Mouse (Mus musculus) ZHBTc4 (cell line): ENCODE measurements around the gene Stag1.

Experiments
- DNase-seq: peaks from one replicate; pipeline ENCODE4 v3.0.0-alpha.2; 2011; ENCODE audit warnings: low read depth, low spot score

Stag1 gene

DNA sequence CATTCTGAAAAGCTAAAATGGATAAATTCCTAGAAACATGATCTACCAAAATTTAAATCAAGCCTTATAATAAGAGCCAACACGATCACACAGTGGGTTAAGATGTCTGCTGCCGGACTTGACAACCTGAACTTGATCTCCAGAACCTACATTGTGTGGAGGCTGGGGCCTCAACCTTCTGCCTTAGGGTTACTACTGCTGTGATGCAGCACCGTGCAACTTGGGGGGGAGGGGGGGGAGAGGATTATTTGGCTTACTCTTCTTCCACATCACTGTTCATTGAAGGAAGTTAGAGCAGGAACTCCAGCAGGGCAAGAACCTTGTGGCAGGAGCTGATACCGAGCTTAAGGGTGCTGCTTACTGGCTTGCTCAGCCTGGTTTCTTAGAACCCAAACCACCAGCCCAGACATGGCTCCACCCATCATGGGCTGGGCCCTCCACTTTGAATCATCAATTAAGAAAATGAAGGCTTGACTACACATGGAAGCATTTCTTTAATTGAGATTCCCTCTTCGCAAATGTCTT, 365.4 kb downstream of the Stag1 start:
- DNase-seq: peak; percentile 51

DNA sequence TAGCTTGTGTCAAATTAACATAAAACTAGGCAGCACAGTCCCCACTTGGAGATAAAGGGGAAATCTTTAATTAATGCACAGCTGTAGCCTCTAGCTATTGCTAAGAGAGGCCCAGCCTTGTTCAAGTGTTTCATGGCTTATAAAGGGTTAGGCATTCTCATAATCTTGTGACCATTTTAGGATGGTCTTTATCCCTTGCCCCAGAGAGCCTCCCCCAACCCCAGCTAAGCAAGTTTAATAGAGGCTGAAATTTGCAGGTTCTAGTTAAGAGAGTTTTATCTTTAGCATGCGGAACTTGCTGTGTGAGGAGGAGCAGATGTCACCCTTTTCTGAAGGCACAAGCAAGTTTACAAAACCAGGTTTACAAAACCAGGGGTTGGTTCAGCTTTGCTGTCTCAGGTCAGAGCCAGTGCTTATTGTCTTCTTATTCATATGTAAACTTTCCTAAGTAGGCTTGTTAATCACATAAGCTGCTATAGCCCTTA, 365.9 kb downstream of the Stag1 start:
- DNase-seq: peak; percentile 33

DNA sequence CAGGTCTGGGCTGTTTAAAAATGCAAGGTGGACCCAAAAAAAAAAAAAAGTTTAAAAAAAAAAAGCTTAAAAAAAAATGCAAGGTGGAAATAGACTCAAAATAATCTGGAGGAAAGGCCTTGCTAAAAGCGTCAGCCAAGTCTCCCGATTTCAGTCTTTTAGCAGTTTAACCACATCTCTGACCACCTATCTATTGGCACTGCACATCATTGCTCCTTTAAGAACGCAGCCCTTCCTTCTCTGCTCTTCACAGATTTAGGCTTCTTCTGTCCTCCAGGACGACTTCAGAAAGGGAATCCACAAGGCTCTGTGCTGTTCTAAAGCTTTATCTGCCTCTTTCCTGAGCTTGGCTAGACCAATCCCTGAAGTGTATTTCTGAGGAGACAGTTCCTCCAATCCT, 366.5 kb downstream of the Stag1 start:
- no peak for DNase-seq

DNA sequence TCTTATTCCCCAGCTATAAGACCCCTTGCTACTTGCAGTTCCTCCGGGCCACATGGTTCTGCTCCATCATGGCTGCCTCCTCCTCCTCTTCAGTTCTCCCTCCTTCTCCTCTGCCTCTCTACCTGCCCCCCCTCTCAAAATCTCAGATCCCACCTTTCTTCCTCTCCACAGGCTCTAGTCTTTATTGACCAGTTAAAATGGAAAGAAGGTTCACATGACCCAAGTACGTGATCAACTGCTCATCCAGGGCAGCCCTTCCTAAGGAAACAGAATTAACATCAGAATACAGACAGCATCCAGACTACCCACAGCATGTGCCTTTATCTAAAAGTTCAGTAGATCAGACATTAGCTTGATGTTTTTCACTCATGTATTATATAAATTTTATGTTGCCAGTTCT, 371.9 kb downstream of the Stag1 start:
- DNase-seq: peak; percentile 57

DNA sequence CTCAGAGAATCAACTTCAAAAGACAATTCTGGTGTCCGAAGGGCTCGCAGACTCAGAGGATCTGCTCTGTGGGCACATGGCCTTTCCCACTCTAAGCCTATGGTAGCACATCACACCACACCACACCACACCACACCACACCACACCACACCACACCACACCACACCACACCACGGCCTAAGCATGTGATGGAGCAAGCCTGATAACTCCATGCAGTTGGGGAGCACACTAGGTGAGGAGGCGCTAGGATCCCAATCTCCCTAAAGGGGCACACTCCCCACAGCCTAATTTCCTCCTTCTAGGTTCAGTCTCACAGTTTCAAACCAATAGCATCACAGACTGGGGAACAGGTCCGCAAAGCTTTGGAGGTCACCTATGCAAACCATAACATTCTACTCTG, 381.1 kb downstream of the Stag1 start:
- no peak for DNase-seq

DNA sequence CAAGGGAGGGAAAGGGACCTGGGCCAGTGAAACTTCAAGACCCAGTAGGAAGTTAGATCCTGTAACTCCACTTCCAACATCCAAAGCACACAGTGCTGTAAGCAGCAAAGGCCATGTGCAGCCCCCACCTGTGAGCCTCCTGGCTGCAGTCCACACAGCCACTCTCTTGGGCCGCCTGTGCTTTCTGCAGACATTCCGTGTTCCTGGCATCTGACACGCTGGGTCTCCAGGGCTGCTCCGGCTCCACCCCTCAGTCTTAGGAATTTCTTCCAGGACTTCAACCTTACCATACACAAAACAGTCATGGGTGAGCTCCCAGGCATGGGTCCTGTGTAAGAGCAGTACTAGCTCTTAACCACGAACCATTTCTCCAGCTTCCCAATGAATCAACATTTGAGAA, 381.7 kb downstream of the Stag1 start:
- no peak for DNase-seq

DNA sequence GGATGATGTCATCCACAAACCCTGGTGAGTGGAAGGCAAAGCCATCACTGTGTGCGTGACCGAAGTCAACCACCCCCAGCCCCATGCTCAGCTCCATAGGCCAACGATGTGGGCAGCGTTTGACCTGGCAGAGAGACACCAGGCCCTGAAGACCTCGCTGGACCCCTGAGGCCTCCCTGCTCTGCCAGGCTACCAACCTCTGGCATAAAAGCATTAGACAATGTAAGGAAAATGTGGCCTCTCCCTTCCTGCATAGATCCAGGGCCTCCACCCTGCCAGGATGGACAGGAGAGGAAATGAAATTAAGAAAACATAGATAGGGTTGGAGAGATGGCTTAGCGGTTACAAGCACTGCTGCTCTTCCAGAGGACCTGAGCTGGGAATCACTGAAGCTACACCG, 385.2 kb downstream of the Stag1 start:
- DNase-seq: no peak

DNA sequence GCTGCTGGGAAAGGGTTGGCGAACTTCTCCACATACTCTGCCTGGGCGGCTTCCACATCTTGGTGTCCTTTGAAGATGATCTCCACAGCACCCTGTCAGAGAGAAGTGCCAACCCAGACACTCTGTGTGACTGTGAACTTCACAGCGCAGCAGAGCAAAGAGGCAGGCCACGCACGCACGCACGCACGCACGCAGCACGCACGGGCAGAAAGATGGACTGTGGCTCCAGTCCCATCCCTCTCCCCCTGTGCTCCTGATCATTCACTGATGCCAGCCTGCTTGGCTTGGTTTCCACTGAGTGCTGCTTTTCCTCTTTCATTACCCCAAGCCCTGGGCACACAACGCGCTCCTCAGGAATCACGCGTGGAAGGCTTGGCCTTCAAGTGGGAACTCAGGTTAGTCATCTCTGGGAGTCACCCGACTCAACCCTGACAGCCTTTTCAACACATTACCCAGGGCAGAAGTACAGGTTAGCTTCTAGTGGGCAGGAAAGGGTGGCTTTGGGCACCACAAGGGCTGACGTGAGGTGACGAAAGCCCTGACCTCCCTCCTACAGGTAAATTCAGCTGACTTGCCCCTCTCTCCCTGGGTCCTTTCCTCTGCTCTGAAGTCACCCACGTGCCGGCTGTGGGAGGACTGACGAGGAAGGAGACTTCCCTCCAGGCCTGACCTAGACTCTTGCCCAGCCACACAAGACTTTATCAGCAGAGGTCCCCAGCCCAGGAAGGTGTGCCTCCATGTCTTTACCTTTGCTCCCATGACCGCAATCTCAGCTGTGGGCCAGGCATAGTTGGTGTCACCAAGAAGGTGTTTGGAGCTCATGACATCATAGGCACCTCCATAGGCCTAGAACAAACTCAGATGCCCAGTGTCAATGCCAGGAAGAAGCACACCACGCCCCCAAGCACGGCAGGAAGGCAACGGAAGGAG, 387.0 kb downstream of the Stag1 start:
- DNase-seq: peak; percentile 59

DNA sequence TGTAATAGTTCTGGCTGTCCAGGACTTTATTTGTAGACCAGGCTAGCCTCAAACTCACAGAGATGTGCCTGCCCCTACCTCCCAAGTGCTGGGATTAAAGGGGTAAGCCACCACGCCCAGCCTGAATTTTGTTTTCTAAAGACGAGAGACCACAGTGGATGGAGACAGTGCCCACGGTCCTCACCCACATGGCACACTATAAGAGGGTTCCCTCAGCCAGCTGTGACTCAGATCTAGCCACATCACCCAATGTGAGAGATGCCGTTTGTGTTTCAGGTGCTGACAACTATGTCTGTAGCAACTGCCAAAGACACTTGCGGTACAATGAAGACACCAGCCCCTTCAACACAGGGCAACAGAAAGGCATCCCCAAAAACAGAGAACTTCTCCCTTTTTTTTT, 389.4 kb downstream of the Stag1 start:
- no peak for DNase-seq

DNA sequence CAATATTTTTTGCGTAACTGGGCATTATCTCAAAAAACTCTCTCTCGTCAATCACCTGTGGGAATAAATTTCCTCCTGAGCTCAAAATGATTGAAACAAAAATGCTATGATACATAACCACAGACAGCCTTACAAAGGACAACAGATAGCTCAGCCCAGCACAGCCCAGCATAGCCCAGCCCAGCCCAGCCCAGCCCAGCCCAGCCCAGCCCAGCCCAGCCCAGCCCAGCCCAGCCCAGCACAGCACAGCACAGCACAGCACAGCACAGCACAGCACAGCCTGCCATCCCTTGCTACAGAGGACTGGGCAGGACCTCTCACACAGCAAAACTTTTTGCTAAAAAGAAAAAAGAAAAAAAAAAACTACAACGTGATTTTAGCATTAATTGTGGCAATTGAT, 390.3 kb downstream of the Stag1 start:
- DNase-seq: no peak

DNA sequence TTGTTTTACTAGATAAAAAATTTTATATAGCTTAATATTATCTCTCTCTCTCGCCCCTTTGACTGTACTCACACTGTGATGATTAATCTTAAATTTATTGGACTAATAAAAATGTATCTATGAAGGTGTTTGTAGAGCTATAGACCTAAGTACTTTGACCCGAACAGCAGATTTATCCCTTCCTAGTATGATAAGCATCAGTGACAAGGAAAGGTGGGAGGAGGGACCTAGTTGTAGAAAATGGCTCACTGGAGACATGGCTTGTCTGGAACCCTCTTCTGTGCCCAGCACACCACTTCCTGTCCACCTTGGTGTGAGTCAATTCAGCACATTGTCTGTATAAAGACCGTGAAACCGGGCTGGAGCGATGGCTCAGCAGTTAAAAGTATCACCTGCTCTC, 393.0 kb downstream of the Stag1 start:
- no peak for DNase-seq

DNA sequence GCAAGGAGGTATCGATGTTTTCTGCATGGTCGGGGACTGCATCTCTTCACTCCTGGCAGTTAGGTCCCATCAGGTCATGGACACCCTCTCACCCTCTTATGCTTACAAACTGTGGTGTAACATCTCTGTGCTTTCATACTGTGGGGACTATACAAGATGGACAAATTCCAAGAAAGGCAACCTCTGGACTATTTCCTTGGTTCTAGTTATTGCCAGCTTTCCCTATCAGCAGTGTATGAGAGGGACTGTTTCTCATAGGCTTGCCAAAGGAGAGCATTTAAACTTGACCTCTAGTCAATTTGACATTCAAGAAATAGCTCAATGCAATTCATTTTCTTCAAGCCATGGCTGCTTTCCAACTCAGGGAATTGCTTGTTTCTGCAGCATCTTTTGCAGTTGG, 393.7 kb downstream of the Stag1 start:
- no peak for DNase-seq

DNA sequence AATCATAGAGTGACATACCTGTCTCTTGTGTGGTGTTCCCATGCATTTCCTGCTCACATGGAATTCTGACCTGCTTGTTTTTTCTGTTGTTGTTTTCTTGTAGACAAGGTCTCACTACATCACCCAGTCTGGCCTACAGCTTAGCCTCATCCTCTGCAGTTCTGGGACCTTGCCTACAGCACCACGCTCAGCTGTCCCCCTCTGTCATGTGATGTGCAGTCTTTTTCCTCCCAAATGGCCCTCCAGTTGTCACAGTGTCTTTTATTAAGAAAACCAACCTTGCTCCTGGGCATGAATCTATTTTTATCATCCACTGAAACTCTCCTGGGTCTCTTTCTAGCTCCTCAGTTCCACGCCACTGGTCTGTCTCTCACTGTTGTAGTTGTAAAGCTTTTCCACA, 394.6 kb downstream of the Stag1 start:
- DNase-seq: no peak

DNA sequence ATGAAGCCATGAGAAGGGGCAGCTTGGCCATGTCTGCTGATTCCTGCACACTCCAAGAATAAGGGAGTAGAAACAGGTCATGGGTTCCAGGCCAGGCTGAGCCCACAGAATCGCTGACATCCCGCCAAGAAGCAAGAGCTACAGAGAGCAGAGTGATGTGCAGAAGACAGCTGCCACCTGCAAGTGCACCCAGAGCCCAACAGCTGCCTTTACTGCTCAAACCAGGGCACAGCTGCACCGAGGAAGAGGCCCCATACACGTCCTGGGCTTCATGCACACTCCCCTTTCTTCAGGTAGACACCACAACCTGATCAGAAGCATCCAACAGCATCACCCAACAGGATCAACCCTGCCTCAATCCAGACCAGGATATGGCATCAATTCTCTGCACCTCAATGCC, 396.3 kb downstream of the Stag1 start:
- no peak for DNase-seq

DNA sequence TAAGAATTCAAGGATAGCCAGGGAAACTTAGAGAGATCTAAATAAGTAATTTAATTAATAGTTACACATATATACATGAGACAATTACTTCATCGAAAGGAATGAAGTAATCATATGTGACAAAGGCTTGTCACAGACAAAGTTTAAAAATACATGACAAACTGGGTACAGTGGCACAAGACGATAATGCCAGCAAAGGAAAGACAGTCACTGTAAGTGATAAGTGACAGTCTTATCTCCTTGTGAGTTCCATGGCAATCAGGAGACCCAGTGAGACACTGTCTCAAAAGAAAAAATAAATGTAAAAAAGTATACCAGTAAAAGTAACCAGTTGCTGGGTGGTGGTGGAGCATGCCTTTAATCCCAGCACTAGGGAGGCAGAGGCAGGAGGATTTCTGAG, 399.5 kb downstream of the Stag1 start:
- DNase-seq: no peak

DNA sequence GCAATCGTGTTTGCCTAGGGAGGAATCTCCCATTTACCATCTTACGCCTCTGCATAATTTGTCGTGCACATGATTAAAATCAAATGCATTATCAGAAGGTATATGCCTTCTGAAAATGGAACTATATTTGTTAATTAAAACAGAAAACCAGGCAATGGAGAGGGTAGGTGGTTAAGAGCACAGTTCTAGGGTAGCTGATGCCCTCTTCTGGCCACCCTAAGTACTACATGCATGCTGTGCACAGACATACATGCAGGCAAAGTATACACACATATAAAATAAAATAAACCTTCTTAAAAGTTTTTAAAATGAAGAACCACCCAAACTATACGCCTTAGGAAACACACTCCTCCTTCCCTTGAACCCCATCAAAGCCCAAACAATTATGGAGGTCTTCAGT, 404.5 kb downstream of the Stag1 start:
- peak; percentile 66 for DNase-seq

DNA sequence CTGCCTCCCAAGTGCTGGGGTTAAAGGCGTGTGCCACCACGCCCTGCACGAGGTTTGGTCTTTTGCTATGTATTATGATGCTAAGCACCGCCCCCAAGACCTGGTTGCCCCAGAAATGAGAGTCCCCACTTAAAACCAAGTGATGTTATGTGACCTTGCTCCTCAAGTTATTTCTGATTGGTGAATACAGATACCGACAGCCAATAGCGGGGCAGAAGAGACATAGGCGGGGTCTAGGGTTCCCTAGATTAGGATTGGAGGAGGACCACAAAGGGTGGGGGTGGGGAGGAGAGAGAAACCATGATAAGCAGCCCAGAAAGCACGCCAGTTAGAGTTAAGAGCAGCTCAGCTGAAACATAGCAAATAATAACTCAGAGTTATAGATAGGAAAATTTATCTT, 405.2 kb downstream of the Stag1 start:
- DNase-seq: peak; percentile 30

DNA sequence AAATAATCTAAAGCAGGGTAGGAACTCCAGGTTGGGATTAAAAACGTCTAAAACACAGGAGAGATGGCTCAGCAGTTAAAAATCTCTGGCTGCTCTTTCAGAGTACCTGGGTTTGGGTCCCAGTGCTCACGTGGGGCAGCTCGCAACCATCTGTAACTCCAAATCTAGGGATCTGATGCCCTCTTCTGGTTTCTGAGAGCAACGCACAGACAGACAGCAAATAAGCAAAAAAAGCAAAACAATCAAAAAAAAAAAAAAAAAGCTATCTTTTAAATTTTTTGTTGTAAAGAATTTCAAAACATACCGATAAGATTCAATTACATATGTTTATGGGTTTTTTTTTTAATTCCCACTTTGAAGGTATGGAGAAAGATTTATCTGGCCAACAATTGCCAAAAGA, 405.7 kb downstream of the Stag1 start:
- DNase-seq: peak; percentile 48

DNA sequence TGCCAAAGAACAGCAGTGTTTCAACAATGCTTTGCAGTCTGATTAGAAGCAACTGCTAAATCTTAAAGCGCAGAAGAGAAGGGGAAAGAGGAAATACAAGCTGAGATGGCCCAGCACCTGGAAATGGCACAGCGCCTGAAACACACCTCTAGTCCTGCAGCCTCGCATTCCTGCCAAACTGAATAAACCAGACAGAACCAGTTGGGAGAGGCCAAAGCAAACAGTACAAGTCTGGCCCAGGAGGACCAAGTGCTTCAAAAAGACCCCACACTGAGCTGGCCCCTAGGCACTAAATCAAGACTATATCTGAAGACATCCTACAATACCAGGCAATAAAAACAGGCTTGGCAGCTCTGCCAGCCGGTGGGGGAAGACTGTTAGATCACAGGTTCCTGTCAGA, 408.3 kb downstream of the Stag1 start:
- no peak for DNase-seq
